Mouse (Mus musculus) brown adipose tissue, adult 24 weeks (tissue): ENCODE results near the gene Gnai1. TPM values are rescaled to one million over a fixed set of nuclear protein-coding genes. Genes with fewer than 3 reads are reported as not detected.

Source experiments
- H3K27ac ChIP-seq: fragments of 200-500 bp; replicated peaks from 2 replicates; pipeline ENCODE4 v1.5.1; 2012; ENCODE audit warnings: low read depth, mild to moderate bottlenecking, low read length
- H3K4me1 ChIP-seq: fragments of 200-500 bp; 2 replicates; pipeline ENCODE4 v1.6.1; 2012; ENCODE audit warnings: low read length, mixed read lengths; ENCODE audit not compliant: control insufficient read depth, insufficient read depth, insufficient read length
- H3K4me3 ChIP-seq: fragments of 200-500 bp; 2 replicates; pipeline ENCODE4 v1.5.1; 2012; ENCODE audit warnings: low read depth, mild to moderate bottlenecking, low read length, moderate library complexity; ENCODE audit not compliant: insufficient read depth
- polyA plus RNA-seq: library from polyadenylated mRNA; stranded (reverse); fragments of >200 nt; gene quantifications from 2 replicates; pipeline ENCODE4 v1.2.4, GENCODE M21; 2012; ENCODE audit not compliant: missing spikeins, insufficient read depth, insufficient read length

The Gnai1 gene
- polyA plus RNA-seq, 1 experiment: 37.3 TPM

DNA sequence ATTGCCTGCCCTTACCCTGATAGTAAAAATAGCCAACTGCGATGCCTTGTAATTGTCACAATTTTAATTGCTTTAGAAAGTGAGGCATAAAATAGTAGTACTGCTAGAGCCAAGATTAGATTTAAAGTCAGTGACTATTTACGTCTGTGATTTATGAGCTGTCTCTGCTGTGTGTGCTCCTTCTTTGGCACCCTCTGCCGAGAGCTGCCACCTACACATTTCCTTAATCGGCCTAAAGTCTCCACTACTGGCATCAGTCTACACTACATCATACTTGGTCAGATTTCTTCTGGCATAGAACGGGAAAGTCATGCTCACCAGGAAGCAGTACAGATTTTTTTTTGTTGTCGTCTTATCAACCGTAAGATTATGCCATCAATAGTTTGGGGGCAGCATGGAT is 131.3 kb downstream of the Gnai1 start:
- H3K4me1 ChIP-seq: 0 out of 2 replicates have a peak, but pooled peaks cover 2% of the 10 kb centered on the region
- H3K27ac ChIP-seq: no peak overlapping the region
- H3K4me3 ChIP-seq: no peak overlapping the region

DNA sequence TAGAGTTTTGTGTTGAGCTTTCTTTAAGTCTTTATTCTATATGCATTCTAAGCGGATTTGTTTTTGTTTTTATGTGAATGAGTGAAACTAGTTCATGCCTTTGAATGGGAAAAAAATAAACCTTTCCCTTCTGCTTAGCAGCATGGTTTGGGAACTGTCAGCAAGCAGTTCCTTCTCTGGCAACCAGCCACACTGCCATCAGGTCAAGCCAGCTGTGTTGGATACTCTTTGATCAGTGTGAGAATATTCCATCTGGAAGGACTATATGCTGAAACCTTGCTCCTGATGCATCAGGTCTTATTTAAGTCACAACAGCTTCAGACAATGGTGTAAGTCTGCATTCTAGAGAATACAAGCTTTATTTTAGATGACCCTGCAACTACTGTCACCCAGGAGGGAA is 139.3 kb downstream of the Gnai1 start:
- Histone ChIP-seq H3K4me1 (no peaks in the 10 kb centered on the region), H3K4me3 (no peak overlapping the region), H3K27ac (no peak overlapping the region)

DNA sequence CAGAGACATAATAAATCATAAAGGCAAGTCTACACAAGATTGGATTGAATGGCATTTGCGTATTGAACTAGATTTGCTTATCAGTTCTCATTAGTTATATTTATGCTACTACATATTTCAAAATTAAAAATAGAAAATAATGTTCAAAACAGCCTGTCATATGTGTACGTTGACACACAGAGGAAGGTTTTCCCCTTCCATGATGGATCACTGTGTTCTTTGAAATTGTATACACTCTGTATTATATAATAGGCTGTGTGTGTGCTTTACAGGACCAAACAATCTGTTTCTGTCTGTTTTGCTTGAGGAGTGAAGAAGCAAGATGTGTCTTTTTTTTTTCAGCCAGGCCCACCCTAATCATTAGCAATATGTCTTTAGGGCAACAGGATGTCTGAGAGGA is 141.9 kb downstream of the Gnai1 start:
- Histone ChIP-seq H3K27ac (no peak overlapping the region), H3K4me3 (no peak overlapping the region), H3K4me1 (no peaks in the 10 kb centered on the region)

DNA sequence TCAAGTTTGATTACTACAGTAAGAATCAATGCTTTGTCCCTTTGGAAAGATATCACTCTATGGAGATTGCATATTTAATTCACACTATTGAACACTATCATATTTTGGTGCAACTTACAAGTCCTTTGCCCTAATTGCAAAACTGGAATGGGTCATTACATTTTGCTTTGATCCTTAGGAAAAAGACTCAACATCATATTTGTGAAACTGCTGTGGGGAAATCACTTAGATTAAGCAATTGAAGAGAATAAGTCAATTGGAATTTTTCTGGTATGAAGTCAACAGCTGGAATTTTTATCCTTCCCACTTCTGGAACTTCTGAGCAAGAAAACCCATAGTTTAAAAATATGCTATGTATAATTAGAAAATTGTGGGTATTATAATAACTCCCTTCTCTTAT is 142.3 kb downstream of the Gnai1 start:
- H3K4me3 ChIP-seq: no peak overlapping the region
- no peak overlapping the region for H3K27ac ChIP-seq
- no peaks in the 10 kb centered on the region for H3K4me1 ChIP-seq
